Mouse (Mus musculus): ENCODE measurements around the gene Plekhn1.

The Plekhn1 gene

DNA sequence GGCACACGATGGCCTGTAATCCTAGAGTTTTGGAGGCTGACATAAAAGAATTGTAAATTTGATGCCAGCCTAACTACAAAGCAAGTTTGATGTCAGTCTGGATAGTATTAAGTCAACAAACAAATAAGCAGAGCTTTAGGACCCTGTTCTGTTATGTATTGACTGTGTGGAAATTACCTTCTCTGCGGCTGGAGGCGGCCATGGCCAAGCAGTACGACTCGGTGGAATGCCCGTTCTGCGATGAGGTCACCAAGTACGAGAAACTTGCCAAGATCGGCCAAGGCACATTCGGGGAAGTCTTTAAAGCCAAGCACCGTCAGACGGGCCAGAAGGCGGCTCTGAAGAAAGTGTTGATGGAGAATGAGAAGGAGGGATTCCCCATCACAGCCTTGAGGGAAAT lies 21.5 kb downstream of the Plekhn1 start:
- DNase-seq = no peak

DNA sequence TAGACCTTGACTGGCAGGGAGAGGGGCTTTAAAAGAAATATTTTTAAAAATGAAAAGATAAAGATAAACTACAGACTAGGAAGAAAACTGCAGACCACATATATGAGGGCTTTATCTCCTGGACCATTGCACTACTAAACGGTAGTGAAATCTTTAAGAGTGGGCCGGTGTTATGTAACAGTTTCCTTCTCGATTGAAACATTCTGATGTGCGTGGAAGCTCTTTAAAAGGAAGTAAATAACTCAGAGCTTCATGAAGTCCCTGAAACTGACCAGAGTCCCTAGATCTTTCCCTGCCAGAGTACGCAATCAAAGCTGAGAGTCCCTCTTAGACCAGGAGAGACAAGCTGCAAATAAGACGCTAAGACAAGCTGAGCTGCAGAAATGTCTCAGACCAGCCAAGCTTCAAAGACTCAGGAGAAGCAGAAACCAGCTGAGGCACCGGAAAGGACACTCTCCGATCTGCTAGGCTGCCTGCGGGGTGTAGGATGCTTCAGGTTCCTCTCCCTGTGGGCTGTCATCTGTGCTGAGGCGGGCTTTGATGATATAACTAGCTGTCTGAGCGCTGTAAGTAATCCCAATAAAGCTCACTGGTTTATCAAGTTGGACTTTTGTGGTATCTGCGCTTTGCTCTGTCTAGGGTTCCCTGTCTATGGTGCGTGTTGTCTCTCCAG lies 24.6 kb downstream of the Plekhn1 start:
- no peak for DNase-seq

DNA sequence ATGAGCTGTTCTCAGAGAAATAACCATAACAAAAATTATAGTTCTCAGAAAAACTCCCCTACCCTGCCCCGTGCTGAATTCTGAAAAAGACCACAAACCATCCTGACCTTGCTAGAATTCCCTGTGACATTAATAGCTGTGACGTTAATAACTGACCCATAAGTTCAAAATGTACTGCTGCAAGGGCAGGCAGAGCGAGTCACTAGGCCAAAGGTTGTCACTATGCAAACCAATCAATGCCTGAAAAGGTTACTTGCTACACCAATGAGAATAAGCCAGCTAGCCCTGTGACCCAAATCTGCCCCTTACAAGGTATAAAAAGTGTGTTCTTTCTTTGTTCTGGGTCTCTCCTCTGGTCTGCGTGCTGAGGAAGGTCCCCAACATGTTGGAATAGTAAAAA lies 25.8 kb downstream of the Plekhn1 start:
- no peak for DNase-seq

DNA sequence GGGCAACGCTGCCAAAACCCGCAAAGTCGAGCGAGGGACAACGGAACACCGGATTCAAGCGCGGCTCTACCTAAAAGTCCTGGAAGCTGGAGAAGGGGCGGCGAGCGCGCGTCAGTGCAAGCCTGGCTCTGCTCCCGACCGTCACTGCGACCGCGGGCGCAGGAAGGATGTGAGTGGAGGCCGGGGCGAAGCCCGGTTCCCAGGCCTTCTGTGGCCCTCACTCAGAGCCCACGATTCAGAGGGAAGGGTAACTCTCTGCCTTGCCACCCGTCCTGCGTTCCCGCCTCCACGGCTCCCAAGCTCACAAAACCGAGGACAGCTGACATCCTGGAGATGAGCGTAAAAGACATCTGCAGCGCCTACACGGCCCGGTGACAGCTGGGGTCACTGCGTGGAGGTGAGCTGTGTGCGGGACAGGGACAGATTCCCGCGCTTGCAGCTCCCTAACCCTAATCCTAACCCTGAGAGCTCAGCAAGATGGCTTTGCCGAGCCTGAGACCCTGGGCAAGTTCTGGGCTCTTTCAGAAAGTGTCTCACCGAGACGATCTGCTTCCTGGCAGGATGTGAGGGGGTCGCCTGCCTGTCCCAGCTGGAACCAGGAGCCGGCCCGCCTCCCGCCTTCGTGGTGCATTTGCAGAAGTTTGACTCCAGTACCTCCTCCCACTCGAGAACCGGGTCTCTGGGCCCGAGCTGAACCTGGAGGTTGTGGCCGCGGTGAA lies 31.1 kb downstream of the Plekhn1 start:
- no peak for DNase-seq

DNA sequence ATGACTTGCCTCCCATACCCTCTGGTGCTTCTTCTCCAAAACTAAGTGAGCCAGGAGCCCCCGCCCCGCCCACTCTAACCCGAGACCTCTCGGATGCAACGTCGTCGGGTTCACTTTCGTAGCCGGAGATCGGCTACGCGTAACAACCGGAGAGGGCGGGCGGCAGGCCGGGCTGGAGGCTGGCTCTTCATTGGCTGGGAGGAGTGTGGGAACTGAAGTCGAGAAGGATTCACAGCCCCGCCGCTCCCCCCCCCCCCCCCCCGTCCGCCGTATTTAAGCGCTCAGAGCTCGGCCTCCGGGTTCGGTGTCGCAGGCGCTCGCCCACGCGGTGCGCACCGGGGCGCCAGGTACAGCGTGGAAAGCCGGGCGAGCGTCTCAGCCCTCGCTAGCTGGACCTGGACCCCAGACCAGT lies 31.6 kb downstream of the Plekhn1 start, which contains the start of gene AW011738:
TSS of gene AW011738 (plus strand) at position 304 of the 412 bp plus-strand sequence.
- peak; percentile 81 for DNase-seq

DNA sequence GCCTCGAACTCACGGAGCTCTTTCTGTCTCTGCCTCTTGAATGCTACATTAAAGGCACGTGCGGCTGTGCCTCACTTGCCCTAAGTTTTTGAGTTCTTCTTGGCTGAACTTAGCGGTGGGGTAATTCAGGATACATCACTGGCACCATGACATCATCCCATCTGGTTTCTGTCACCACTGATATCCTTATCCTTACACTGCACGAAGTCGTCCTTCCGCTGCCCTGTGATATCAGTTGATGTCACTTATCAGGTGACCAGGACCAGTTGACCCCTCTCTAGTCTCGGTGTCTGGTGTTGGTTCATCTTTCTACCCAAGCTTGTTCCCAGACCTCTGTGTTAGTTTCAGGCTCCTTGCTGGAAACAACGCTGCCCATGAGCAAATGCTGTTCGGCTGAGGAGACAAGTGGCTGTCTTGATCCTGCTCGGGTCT lies 32.2 kb downstream of the Plekhn1 start:
- DNase-seq = no peak

DNA sequence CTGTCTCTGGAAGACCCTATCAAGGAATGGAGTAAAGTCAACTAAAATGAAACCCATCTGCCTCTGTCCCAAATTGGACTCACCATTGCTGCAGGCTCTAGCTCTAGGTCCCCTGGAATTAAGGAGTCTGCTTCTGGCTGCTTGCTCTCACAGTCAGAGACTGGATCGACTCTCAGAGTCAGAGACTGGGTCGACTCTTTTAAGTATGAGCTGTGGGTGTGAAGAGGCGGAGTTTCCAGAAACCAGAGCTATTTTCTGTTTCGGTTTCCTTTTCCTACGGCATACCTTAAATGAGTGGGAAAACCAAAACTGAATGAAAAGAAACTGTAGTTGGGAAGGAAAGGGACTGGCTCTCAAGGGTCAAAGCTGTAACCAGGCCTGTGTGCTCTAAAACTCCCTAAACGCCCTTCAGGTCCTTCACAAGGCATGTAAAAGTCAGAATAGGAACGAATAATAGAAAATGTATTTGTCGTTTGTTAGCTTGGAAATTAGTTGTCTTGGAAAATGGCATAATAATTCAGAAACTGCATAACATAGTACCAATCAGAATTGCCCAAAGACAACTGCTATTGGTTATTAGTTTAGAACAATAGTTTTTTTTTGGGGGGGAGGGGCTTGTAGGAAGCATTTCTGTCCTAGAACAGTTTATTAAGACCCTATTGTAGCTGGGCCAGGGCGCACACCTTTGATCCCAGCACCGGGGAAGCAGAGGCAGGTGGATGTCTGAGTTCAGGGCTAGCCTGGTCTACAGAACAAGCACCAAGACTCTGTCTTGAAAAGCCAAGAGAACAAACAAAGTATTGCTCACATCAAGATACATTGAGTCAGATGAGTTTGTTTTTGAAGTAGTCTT lies 33.8 kb downstream of the Plekhn1 start, which contains the start of gene Isg15:
TSS of gene Isg15 (minus strand) at position 196 of the 853 bp plus-strand sequence.
- DNase-seq = no peak

DNA sequence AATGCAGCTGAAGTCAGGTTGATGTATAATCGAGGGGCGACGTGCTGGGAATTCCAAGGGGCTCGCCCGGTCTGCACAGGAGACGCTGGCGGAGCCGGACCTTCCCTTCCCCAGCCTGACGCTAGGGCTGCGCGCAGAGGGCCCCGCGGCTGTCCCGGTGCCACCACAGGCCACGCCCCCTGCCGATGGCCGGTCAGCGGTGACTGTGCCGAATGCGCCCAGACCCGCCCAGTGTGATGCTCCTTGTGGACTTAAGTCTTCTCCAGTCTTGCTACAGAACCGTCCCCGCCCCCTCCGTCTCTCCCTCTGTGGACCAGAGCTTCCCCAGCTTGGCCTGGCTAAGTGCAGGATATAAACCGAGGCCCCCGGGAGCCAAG lies 36.8 kb downstream of the Plekhn1 start:
- peak; percentile 90 for DNase-seq

DNA sequence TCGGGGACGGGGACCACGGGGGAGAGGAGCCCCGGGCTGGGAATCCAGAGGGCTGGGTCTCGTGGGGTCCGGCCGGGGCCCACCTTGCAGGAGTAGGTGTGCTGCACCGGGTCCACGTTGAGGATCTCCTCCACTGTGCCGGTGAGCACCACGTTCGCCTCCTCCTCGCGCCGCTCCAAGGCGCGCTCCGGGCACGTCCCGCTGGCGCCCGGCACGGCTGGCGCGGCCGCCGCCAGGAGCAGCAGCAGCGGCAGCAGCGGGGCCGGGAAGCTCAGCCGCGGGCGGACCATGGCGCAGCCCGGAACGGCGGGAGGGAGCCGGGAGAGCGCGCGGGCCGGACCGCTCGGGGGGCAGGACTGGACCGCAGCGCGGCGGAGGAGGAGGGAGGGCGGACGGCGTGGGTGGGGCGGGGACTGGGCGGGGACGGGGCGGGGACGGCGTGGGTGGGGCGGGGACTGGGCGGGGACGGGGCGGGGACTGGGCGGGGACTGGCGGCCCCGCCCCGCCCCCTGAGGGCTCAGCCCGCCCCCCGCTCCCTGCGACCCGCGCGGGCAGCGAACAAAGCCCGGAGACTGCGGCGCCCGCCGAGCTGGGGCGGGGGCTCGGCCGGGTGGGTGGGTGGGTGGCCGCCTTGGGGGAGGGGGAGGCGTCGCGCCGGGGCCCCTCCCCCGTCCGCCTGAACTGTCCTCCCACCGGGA lies 37.4 kb downstream of the Plekhn1 start, which contains the start of gene Agrn:
TSS of gene Agrn (minus strand) at position 358 of the 698 bp plus-strand sequence.
- peak; percentile 74 for DNase-seq

DNA sequence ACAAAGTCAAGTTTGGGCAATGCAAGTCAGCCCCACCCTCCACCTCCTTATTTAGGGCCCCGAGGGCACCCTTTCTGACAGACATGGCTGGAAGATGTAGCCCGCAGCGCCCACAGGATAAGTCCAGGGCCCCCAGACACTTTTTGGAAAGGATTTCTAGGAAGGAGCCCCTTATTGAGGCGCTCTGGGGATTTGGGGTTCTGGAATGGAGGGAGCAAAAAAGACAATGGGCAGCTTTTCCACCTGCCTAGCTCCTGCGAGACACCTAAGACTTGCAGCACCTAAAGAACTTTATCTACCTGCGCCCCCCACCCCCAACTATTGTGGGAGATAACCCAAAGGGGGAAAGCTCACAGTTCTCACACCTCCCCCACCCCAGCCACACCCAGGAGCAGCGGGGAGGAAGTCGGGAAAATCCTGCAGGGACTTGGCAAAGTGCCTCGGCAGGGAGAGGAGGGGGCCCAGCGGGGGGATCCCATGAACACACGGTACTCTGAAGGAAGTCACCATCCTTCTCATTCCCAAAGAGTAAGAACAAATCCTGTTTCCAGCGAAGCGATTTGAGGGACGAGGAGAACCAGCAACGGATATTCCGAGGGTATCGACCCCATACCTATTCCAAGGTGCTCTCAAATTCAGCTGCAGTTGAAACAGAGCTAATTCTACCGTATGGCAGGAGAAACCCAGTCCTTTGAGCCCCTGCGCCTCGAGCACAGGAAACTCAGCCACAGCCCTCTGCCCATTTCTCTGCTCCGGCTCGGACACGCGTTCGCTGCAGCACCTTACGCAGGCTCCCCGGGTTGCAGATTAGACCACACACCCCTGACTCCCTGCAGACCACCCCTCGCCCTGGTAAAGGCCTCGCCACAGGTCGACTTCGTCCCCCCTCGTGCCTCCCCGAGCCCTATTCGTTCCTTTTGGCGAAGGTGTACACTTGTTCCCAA lies 38.5 kb downstream of the Plekhn1 start:
- peak; percentile 70 for DNase-seq

DNA sequence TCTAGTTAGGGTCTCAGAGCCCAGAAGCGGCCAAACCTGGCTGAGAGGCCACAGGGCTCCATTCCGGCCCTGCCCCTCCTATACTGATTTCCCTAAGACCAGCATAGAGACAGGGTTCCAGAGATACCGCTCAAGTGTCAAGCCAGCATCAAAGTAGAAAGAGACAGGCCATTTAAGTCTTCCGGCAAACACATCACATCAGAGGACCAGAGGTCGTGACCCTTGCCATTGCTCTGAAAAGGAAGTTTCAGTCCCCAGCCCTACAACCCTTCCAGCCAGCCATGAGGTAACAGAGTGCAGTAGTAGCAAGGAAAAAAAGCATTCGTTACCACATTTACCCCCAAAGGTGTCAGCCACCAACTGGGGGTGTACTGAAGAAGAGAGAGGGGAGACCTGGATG lies 40.3 kb downstream of the Plekhn1 start:
- DNase-seq = no peak

DNA sequence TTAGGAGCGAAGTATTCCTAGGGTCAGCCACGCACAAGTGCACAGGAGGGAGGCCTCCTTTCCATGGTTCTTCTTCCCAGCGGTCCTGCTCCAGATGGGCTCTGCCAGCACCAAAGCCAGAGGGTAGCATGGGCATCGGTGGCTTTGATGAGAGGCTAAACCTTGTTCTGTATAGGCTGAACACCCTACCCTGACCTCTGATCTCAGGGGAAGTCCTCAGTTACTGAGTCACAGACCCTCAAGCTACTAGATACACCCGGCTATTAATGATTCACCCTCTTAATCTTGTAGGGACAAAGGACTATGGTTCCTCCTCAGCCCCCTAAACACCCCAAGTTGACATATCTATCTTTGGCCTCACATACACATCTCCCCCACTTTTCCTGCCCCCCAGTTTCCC lies 40.8 kb downstream of the Plekhn1 start:
- DNase-seq = no peak

DNA sequence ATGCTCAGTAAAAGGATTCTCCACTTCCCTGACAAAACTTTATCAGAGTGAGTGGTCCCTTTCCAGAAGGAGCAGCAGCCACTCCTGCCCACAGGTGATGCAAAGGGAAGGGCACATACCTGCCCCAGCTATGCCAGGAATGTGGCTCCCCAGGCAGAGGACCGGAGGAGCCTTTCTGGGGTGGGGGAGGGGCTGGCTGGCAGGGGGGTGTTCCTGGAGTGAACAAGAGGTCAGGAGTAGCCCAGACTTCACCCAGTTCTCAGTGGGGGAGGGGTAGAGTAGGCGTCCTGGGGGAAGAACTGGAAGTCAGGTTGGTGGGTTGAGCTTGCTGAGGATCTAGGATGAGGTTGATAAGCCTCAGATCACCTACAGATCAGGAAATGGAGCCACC lies 41.5 kb downstream of the Plekhn1 start:
- DNase-seq = no peak

DNA sequence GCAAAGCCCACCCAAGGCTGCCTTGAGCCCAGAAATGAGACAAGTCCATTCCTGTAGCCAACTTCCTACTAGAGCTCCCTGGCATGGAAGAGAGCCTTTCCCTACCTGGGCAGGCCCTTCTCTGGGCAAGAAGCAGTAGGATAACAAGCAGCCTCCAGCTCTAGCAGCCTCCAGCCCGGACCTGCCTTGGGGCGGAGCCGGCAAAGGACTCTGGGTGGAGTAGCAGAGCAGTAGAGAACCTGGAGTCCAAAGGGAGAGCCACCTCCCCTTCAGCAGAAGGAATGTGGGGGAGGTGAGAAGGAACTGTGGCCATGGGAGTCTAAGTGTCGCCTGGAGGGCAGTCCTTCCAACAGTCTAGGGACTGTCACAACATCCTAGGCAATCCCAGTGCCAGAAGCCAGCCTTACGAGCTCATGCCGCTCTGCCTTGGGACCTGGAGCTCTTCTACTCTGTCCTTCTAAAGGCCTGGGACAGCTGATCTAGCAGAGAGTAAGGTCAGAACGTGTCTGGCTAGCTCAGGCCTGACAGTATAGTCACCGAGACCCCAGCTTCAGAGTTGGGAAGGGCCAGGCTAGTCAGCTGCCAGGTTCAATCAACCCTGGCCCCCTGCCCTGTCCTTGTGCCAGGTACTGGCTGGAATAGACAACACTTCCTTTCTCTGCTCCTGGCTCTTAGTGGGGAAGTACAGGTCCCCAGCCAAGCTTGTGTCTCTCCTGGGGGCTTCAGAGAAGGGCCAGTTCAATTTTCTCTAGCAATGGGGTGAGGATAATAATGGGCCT lies 42.0 kb downstream of the Plekhn1 start:
- no peak for DNase-seq

DNA sequence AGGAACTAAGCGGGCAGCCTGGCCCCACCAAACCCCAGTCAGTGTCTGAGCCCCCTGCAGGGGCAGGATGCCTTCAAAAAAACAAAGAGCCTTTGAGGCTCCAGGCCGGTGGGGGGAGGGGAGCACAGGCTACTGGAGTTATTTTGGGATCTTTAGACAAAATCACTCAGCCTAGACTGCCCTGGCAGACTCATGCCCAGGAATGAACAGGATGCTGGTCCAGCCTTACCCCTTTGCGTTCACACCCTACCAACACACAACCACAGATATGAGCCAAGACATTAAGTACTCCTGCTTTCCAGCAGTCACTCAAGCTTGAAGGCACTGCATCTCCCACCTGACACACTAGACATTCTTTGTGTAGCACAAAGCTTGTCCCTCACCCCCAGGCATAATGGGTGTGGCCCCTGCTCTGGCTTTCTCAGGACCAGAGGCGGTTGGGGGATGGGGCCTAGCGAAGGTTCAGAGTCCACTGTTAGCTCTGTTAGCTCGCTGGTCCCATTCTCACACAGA lies 45.8 kb downstream of the Plekhn1 start:
- no peak for DNase-seq

DNA sequence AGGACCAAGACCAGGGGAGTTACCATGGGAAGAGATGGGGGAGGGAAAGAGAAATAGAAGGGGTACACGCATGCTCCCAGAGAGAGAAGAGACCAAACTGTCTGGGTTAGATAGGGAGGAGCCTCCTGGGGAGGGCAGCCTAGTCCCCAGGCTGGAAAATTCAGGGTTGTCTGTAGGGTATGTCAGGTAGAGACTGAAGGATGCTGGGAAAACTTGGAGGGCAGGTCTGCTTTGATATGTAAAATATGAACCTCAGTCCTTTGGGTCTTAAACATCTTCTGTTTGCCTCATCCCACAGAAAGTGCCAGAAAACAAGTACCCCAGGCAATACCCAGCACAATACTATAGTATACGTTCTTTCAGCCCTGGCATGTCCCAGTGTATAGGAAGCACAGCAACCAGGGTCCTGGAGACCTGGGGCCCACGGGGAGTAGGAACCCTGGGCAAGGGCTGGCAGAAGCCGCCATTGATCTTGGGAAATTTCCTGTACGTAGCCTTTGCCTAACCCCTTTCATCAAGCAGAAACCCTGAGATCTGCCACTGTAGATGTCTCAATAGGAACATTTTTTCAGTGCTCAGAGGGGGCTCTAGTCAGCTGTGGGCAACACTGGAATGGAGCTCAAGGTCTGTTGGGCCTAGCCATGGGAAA lies 46.4 kb downstream of the Plekhn1 start:
- DNase-seq = no peak

DNA sequence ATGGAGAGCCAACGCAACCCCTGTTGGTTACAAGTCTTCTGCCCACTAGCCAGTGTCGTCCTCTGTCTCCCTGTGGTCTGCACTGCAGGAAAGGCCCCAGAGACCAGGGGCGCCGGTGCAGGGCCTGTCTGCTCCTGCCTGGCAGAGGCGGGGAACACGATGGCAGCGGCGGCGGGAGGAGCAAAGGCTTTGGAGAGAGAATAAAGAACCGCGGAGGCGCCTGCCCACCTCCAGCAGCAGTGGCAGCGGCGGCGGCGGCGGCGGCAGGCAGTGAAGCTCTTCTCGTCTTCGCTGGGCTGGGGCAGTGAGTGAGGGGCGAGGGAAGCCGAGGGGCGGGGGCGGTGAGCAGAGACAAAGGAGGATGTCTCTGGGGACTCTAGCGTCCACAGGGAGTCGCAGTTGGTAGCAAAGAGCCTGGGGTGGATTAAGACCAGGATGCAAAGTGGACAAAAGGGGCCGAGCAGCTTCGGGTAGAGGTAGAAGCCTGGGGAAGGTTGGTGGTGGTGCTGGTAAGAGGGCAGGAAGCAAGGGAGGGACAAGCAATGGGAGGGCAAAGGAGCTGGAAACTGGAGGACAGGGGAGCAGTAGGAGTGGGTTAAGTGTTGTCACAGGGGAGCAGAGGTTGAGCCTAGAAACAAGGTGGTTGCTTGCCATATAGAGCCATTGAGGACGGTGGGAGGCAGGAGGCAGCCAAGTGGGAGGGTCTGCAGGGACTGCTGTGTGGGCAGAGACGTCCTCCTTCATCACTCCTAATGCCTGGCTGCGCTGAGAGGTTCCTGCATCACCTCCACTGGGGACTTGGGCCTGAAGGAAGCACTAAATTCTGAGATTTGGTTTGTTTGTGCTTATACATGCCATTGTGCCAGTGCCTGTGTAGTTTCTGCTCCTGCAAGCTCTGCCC lies 48.5 kb downstream of the Plekhn1 start:
- DNase-seq = no peak

DNA sequence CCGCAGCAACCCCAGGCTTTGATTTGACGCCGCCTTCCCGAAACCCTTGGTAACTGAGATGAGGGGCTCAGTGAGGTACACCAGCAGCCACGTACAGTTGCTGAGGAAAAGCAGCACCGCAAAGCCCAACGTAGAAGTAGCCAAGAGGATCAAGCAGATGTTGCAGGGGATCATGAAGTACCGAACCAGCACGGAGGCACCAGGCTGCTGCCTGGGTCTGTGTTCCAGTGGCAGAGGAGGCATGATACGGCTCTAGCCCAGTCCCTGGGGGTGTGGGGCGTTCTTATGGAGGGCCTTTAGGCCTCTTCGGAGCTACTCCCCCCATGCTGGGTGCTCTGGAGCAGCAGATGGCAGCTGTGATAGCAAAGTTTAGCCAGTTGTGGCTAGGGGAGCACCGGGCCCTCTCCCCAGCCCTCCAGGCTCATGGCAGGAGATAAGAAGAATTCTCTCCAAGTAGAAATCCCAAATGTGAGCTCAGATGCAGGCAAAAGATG lies 49.2 kb downstream of the Plekhn1 start:
- no peak for DNase-seq

Data from cerebellum, adult 11-12 months (tissue).